Mouse (Mus musculus): ENCODE results near the gene Nav3.

GRCm38 (mm10) chr10:109994302-109994701, 461.7 kb downstream of the Nav3 start:
- TF ChIP-seq CTCF (IDR thresholded peaks at IDR 0.05; ENCODE audit: low read depth) (no peak), EP300 (optimal IDR thresholded peaks at IDR 0.05) (no peak)
